Mouse (Mus musculus): Measurements from ENCODE around the gene Tspan13. TPM values are rescaled to one million over a fixed set of nuclear protein-coding genes. Genes with fewer than 3 reads are reported as not detected.

Tspan13 gene
- polyA plus RNA-seq, 1 experiment from 2014 or later, result 57.3 TPM

- DNase-seq (ENCODE audit: low spot score), result no peak
- 80% methylated on average over 5 of the region's 5 CpGs for WGBS
- H3K9ac ChIP-seq (ENCODE audit: low read depth, low read length), result no peak overlapping the region
- H3K4me1 ChIP-seq (ENCODE audit: control insufficient read depth, insufficient read depth, low read length), result no peaks in the 10 kb centered on the region
- no peak for ATAC-seq (ENCODE audit: low read depth)
- H3K27me3 ChIP-seq (replicated peaks; ENCODE audit: control insufficient read depth, insufficient read depth, low read length), result no peaks in the 10 kb centered on the region
- H3K27ac ChIP-seq (replicated peaks; ENCODE audit: low read depth, low read length), result no peak overlapping the region
- no peaks in the 10 kb centered on the region for H3K9me3 ChIP-seq (ENCODE audit: control insufficient read depth, low read length)
- no peak overlapping the region for H3K4me3 ChIP-seq (ENCODE audit: low read depth, low read length)
- no peaks in the 10 kb centered on the region for H3K36me3 ChIP-seq (ENCODE audit: control insufficient read depth, insufficient read depth, low read length)
- no peak overlapping the region for H3K4me2 ChIP-seq (ENCODE audit: low read depth, low read length)
These were observed 62.7 kb downstream of the Tspan13 start for GRCm38 (mm10) chr12:35979625-35980024.

- no peaks in the 10 kb centered on the region for H3K4me1 ChIP-seq (ENCODE audit: control insufficient read depth, insufficient read depth, low read length)
- WGBS, result 31% methylated on average over 6 of the region's 6 CpGs
These were observed 64.6 kb downstream of the Tspan13 start for GRCm38 (mm10) chr12:35977633-35978246.

DNA sequence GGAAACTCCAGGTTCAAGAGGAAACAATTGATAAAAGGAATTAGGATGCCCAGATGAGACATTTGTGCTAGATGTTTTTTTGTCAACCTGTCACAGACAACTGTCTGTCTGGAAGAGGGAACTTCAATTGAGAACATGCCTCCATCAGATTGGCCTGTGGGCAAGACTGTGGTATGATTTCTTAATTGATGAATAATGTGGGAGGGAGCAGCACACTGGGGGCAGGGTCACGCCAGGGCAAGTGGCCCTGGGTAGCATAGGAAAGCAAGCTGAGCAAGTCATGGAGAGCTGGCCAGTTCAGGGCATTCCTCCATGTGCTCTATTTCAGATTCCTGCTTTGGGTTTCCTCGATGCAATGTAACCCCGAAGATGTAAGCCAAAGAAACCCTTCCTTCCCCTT, 66.4 kb downstream of the Tspan13 start:
- Histone ChIP-seq H3K4me1 (ENCODE audit: control insufficient read depth, insufficient read depth, low read length) (no peaks in the 10 kb centered on the region), H3K27ac (replicated peaks; ENCODE audit: low read depth, low read length) (no peak overlapping the region), H3K4me3 (ENCODE audit: low read depth, low read length) (no peak overlapping the region), H3K36me3 (ENCODE audit: control insufficient read depth, insufficient read depth, low read length) (no peaks in the 10 kb centered on the region), H3K27me3 (replicated peaks; ENCODE audit: control insufficient read depth, insufficient read depth, low read length) (no peaks in the 10 kb centered on the region), H3K4me2 (ENCODE audit: low read depth, low read length) (no peak overlapping the region), H3K9me3 (ENCODE audit: control insufficient read depth, low read length) (no peaks in the 10 kb centered on the region), H3K9ac (ENCODE audit: low read depth, low read length) (no peak overlapping the region)
- DNase-seq (ENCODE audit: low spot score), result no peak
- ATAC-seq (ENCODE audit: low read depth), result no peak
- 71% methylated on average over 3 of the region's 3 CpGs for WGBS

More at GRCm38 (mm10) chr12:35977633-35978246, 64.6 kb downstream of the Tspan13 start:
- DNase-seq (ENCODE audit: low spot score), result no peak
- Histone ChIP-seq H3K9me3 (ENCODE audit: control insufficient read depth, low read length) (no peaks in the 10 kb centered on the region), H3K9ac (ENCODE audit: low read depth, low read length) (no peak overlapping the region), H3K4me3 (ENCODE audit: low read depth, low read length) (no peak overlapping the region), H3K27ac (replicated peaks; ENCODE audit: low read depth, low read length) (no peak overlapping the region), H3K27me3 (replicated peaks; ENCODE audit: control insufficient read depth, insufficient read depth, low read length) (no peaks in the 10 kb centered on the region), H3K36me3 (ENCODE audit: control insufficient read depth, insufficient read depth, low read length) (no peaks in the 10 kb centered on the region), H3K4me2 (ENCODE audit: low read depth, low read length) (no peak overlapping the region)
- no peak for ATAC-seq (ENCODE audit: low read depth)

DNA sequence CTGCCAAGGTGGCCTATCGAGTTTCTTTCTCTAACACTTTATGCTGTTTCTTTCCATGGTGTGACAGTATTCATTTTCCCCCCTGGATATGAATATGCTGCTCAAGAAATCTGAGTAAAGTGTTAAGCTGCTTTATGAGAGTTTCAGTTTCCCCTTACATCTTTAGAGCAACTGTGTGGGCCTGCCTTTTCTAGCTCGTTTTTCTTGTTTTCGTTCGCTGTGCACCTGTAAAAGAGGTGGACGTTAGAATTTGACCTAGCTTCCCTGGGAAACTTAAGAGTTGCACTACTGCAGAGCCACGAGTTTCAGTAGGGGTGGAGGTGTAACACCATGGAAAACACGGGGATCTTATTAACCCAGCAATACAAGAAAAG, 75.5 kb downstream of the Tspan13 start:
- ATAC-seq (ENCODE audit: low read depth) (peak; percentile 77; the same call in 1 of the 2 replicates), DNase-seq (ENCODE audit: low spot score) (peak; percentile 51)
- Histone ChIP-seq H3K4me3 (ENCODE audit: low read depth, low read length) (no peak overlapping the region), H3K9ac (ENCODE audit: low read depth, low read length) (no peak overlapping the region), H3K27me3 (replicated peaks; ENCODE audit: control insufficient read depth, insufficient read depth, low read length) (no peaks in the 10 kb centered on the region), H3K36me3 (ENCODE audit: control insufficient read depth, insufficient read depth, low read length) (no peaks in the 10 kb centered on the region), H3K27ac (replicated peaks; ENCODE audit: low read depth, low read length) (no peak overlapping the region), H3K4me2 (ENCODE audit: low read depth, low read length) (no peak overlapping the region), H3K4me1 (ENCODE audit: control insufficient read depth, insufficient read depth, low read length) (no peaks in the 10 kb centered on the region), H3K9me3 (ENCODE audit: control insufficient read depth, low read length) (no peaks in the 10 kb centered on the region)
- WGBS, result 65% methylated on average over 7 of the region's 7 CpGs

DNA sequence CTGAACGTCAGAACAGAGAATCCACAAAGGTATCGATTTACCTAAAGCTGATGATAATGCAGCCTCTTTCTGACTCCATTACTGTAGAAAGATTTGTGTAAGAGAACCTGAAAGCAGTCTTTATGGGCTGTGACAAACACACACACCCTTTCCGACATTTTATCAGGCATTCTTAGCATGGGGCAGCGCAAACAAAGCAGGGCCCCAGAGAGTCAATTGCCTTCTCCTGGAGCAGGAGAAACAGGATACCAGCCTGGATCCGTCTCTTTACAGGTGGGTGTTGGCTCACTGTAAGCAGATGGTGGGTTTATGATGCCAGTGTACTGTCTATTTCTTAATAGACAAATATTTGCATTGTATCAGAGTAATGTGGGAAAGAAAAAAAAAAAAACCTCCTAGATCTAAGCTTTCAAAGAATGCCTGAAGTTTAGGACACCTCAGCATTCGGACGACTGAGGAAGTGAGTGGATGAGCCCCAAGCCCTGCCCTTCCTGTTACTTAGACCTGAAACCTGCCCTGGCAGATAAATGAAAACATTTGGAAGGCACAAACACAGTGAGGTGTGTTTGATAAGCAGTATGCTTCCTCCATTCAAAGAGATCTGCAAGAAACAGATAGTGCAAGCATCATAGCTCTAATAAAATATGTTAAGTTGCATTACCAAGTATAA, 76.1 kb downstream of the Tspan13 start:
- ATAC-seq (ENCODE audit: low read depth) (peak; percentile 82; the same call in 1 of the 2 replicates), DNase-seq (ENCODE audit: low spot score) (peak; percentile 50)
- Histone ChIP-seq H3K27me3 (replicated peaks; ENCODE audit: control insufficient read depth, insufficient read depth, low read length) (no peaks in the 10 kb centered on the region), H3K36me3 (ENCODE audit: control insufficient read depth, insufficient read depth, low read length) (no peaks in the 10 kb centered on the region), H3K9me3 (ENCODE audit: control insufficient read depth, low read length) (no peaks in the 10 kb centered on the region), H3K9ac (ENCODE audit: low read depth, low read length) (no peak overlapping the region), H3K27ac (replicated peaks; ENCODE audit: low read depth, low read length) (no peak overlapping the region), H3K4me3 (ENCODE audit: low read depth, low read length) (no peak overlapping the region), H3K4me2 (ENCODE audit: low read depth, low read length) (no peak overlapping the region), H3K4me1 (ENCODE audit: control insufficient read depth, insufficient read depth, low read length) (no peaks in the 10 kb centered on the region)
- 48% methylated on average over 7 of the region's 7 CpGs for WGBS

Other genes with a start within 250 kb of the Tspan13 start
- 2.1 and 4.0 TPM in 2 replicates for gene Agr3, start 116.9 kb downstream of the Tspan13 start, polyA plus RNA-seq (2014; fragmentation: Nextera tagmentation; extraction: Ambion mirVana)
- 3.3 and 7.9 TPM in 2 replicates for gene Agr2, start 49.6 kb downstream of the Tspan13 start, polyA plus RNA-seq (2014; fragmentation: Nextera tagmentation; extraction: Ambion mirVana)
- gene Ankmy2, start 114.6 kb upstream of the Tspan13 start, polyA plus RNA-seq (2014; fragmentation: Nextera tagmentation; extraction: Ambion mirVana), result 33.3 and 37.8 TPM in 2 replicates
- gene Bzw2, start 115.6 kb upstream of the Tspan13 start, polyA plus RNA-seq (2014; fragmentation: Nextera tagmentation; extraction: Ambion mirVana), result 172 and 198 TPM in 2 replicates
- gene Lrrc72, start 210.9 kb upstream of the Tspan13 start, polyA plus RNA-seq (2014; fragmentation: Nextera tagmentation; extraction: Ambion mirVana), result not detected in 2 replicates